Mouse (Mus musculus): ENCODE data around the gene Slc35c1. TPM values are rescaled to one million over a fixed set of nuclear protein-coding genes. Genes with fewer than 3 reads are reported as not detected.
"Not testable (repeated sequence)": the region's sequence is repeated elsewhere in the genome, so short reads cannot be mapped to it uniquely, and the experiment has no call there.

Slc35c1 gene
- total RNA-seq, 2 experiments from 2014 or later: 28.7 to 82.5 TPM

DNA sequence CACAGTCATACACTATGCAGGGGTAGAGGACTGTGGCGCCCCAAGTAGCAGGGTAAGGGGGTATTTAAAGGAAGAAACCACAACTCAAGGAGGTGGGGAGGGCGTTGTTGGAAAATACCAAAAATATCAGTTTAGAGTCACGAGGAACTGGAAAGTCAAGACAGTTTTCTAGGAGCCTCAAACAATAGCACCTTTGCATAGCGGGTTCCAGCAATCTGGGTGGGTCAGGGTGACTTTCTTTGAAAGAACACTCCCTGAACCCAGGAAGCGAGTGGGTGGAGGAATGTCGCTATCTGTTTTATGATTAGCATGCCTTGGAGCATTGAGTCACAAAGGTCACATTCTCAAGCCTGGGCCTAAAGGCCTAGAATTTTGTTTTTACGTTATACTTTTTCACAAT, 16.2 kb upstream of the Slc35c1 start:
- ATAC-seq (ENCODE audit: poor library complexity, severe bottlenecking): not testable (repeated sequence)

DNA sequence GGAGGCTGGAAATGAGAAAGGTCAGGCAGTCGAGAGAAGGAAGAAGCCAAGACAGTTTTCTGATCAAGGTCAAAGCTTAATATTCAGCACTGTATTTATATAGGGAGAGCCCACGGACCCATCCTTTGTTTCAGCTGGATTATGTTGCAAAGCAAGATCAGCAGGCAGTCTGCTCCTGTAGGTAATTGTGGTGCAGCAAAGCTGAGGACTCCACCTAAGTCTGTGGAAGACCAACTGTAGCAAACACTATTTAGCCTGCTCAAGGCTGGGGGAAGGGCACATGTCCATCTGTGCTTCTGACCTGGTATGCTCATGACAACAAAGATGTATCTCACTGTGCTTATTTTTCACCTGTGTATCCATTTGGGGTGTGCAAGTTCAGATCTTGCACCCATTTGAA, 15.4 kb upstream of the Slc35c1 start:
- ATAC-seq (ENCODE audit: poor library complexity, severe bottlenecking): no peak

DNA sequence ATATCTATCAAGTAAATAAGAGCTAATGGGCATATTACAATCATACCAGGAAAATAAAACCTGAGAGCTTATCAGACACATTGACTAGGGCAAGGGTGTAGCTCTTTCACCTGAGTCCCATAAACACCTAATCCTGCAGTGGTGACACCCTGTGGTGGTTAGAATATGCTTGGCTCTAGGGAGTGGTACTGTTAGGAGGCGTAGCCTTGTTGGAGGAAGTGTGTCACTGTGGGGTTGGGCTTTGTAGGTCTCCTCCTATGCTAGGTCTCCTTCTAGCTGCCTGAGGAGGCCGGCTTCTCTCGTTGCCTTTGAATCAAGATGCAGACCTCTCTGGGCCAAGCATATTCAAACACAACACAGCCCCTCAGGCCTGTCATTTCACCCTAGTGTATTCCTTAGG, 14.6 kb upstream of the Slc35c1 start:
- ATAC-seq (ENCODE audit: poor library complexity, severe bottlenecking): peak; percentile 59; the same call in 1 of the 2 replicates

DNA sequence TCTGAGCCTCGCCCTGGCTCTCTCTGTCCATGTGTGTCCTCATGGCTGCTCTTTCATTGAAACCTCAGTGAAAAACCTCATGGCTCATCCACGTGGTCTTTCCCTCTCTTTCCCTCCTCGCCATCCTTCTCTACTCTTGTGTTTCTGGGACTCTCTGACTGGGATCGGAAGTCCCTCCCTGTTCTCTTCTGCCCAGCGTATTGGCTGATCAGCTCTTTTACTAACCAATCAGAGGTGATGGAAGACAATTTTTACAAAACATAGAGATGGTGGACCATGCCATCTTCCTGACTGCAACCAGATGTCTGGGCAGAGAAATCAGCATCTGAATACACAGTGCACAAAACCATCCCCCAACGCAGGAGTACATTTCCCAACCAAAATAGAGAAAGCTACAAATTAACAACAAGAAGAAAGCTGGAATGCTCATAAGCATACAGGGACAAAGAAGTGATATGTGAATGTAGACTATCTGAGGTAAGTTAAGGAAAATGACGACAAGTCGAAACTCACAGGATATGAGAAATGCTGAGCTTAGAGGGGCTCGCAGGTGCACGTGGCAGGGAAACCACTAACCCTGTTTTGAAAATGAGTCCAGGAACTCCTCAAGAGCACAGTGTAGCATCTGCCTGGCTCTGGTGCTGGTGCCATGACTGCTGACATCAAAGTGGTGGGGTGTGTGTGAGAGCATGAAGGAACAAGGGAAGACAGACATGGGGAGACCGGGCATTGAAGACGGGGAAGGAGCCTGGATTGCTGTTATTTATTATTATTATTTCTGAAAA, 11.7 kb upstream of the Slc35c1 start:
- ATAC-seq (ENCODE audit: poor library complexity, severe bottlenecking): no peak

- peak; percentile 80 for ATAC-seq (ENCODE audit: poor library complexity, severe bottlenecking)
Measured at GRCm38 (mm10) chr2:92464690-92465089, 4.4 kb upstream of the Slc35c1 start.

DNA sequence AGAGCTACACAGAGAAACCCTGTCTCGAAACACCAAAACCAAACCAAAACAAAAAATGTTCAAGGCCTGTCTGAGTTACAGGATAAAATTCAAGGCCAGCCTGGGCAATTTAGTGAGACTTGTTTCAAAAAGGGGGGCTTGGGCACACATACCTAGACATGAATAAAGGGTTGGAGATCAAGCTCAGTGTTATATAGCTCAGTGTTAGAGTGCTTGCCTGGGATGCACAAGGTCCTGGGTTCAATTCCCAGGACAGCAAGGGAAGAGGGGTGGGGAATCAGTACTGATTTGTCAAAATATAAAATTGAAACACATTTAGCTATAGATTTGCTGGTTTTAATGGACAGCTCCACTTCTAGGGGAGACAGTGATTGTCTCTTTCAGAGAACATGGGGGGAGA, 877 bp upstream of the Slc35c1 start:
- no peak for ATAC-seq (ENCODE audit: poor library complexity, severe bottlenecking)

DNA sequence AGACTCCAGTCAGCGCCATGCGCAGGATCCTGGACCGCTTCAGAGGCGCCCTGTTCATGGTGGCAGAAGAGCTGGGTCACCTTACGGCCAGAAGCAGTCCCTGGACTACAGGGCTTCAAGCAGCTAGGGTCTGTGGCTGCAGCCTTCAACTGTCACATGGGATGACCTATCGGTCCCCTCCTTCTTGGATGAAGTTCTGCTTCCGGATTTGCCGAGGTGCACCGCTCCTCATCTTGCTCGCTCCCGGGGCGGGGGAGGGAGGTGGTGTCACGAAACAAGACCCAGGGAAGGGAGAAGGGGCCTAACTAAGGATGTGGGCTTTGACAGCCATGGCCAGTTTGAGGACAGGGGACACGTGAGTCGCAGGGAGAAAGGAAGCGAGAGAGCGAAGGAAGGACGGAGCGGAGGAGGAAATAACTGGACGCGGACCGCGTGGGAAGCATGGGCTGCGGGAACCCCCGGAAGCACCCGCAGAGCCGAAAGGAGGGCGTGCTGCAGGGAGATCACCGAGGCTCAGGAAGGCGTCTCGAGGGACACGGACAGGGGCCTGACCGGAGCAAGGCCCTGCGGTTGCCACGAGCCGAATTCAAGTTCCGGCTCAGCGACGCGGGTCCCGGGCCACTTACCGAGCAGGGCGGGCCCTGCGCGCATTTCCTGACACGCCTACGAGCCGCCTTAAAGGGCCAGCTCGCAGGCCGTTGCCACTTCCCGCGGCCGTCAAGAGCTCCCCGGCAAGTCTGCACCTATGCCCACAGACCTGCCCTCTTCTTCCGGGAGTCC, 1.0 kb downstream of the Slc35c1 start:
- ATAC-seq (ENCODE audit: poor library complexity, severe bottlenecking): peak; percentile 85

DNA sequence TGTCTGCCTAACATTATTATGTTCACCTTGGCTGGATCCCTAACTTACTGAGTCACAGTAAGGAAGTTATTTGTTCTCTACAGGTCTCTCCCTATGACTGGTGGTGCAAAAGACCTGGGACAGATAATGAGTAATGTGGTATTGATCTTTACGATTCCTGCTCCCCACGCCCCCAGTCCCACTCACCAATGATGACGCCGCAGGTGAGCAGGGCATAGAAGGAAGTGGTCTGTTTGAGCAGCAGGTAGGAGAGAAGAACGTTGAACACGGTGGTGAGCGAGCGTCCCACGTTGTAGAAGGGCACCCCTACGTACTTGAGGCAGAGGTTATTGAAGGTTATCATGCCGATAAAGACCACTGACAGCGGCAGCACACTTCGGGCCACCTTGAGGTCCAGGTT, 1.9 kb downstream of the Slc35c1 start:
- no peak for ATAC-seq (ENCODE audit: poor library complexity, severe bottlenecking)

GRCm38 (mm10) chr2:92456970-92457530, 3.3 kb downstream of the Slc35c1 start:
- ATAC-seq (ENCODE audit: poor library complexity, severe bottlenecking): no peak

GRCm38 (mm10) chr2:92455704-92456103, 4.6 kb downstream of the Slc35c1 start:
- ATAC-seq (ENCODE audit: poor library complexity, severe bottlenecking): no peak

DNA sequence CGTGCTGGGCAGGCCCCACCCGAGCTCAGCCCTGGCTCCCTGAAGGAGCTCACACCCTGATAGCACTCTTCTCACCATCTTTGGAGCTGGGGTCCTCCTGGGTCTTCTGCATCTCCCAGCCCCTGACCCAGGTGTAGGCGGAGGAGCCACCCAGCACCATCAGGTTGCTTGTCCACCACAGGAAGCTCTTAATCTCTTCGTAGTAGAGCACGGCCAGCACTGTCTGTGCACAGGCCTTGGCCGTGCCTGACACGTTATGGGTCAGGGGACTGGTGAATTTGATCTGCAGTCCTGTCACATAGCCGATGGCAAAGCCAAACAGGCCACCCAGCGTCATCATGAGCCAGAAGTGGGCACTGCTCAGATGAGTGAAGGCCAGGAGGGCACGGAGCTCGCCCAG, 6.2 kb downstream of the Slc35c1 start:
- ATAC-seq (ENCODE audit: poor library complexity, severe bottlenecking): no peak

GRCm38 (mm10) chr2:92451126-92451525, 9.2 kb downstream of the Slc35c1 start:
- ATAC-seq (ENCODE audit: poor library complexity, severe bottlenecking): no peak

GRCm38 (mm10) chr2:92447121-92447740, 13.1 kb downstream of the Slc35c1 start:
- no peak for ATAC-seq (ENCODE audit: poor library complexity, severe bottlenecking)

DNA sequence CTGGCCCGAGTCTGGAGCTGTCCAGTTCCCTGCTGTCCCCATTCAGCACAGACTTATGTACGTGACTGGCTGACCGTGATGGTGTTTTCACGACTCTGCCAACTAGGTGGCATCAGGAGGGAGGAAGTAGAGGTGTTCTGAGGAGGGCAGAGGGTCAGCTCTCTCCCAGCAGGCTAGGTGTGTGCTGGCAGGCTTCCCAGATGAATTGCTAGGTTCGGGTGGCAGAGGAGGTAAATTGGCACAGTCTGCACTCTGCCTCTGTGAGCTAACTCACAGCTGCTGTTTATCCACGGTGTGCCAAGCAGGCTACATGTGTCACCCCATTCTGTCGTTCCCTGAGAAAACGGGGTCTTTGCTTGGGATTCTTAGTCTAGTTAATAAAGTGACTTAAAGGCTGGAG, 13.7 kb downstream of the Slc35c1 start:
- no peak for ATAC-seq (ENCODE audit: poor library complexity, severe bottlenecking)

DNA sequence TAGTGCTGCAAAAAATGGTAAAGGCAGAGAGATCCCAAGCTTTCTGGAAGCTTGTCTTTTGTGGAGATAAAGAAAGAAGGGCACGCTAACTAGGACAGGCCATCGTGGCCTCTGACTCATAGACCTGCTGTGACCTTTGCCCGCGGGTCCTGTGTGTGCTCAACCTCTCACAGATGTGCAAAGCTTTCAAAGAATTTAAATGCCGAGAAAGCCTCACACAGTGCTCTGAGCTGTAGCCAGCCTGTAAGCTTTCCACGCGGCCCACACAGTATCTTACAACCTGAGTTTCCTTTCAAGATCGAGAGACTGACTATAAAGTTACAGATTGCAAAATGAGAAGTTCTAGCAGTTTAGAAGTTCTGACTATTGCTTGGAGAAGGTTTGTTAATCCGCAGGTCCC, 14.4 kb downstream of the Slc35c1 start:
- no peak for ATAC-seq (ENCODE audit: poor library complexity, severe bottlenecking)

DNA sequence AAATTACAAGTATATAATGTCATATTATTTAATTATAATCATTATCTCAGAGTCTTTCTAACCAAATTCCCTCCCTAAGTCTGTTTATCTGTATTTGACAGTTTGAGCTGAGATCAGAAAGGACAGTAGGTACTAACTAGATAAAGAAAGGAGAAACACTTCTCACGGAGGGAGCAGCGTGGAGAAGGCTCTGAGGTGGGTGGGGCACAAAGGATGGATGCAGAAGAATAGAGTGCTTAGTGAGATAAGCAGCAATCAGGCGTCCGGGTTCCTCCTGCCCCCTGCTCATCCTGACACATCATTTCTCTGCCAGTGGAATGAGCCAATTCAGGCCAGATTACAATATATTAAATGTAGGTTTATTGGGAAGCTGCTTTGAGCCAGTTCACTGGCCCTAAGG, 16.0 kb downstream of the Slc35c1 start:
- no peak for ATAC-seq (ENCODE audit: poor library complexity, severe bottlenecking)

DNA sequence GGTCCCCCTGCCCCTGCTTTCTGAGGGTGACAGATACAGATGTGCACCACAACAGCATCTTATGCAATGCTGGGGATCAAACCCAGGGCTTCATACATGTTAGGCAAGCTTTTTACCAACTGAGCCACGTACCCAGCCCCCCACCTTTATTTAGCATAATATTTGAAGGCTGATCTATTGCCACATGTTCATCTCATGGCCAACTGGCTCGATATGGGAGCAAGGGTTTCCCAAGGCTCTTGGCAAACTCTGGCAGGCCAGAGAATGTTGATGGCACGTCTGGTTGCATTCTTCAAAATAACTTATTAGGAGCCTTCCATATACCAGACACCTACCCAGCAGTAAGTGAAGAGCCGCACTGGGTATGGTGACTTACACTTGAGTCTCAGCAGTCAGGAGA, 17.0 kb downstream of the Slc35c1 start:
- ATAC-seq (ENCODE audit: poor library complexity, severe bottlenecking): no peak

DNA sequence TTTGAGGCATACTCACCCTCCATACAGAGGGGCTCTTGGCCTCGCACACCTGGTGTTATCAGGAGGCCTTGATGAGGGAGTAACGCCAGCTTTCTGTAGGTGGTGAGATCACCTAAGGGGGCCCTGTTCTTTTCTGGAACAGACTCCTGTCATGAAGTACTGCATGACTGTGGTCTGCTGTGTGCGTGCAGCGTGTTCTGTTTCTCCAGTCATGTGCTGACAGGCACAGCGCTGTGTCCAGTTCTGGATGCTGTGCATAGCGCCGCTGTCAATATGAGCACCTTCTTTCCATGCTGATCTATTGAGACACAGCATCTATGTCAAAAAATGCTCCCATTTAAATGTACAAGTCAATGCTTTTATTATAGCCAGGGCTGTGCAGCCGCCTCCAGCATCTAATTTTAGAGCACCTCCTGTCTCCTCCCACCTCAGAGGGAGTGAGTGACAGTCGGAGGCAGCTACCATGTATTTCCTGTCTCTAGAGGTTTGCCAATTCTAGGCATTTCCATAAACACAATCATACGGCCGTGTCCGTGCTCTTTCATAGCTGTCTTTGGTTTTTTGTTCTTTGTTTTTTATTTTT, 17.8 kb downstream of the Slc35c1 start:
- ATAC-seq (ENCODE audit: poor library complexity, severe bottlenecking): no peak

DNA sequence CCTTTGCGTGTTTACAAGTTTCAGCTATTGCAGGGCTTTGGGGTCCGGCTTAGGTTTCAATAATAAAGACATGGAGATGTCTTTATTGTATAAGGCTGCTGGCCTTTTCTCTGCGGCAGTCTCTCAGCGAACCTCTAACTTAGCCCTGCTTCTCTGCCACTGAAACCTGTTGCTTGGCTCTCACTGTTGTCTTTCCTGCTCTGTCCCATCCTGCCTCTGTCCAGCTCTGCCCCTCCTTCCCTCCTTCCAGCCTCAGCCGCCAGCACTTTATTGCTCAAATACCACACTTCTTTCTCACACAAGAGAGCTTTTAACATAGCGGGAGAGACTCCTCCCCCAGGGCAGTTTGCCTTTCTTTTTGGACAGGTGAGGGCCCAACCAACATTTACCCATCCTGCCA, 19.9 kb downstream of the Slc35c1 start:
- no peak for ATAC-seq (ENCODE audit: poor library complexity, severe bottlenecking)

DNA sequence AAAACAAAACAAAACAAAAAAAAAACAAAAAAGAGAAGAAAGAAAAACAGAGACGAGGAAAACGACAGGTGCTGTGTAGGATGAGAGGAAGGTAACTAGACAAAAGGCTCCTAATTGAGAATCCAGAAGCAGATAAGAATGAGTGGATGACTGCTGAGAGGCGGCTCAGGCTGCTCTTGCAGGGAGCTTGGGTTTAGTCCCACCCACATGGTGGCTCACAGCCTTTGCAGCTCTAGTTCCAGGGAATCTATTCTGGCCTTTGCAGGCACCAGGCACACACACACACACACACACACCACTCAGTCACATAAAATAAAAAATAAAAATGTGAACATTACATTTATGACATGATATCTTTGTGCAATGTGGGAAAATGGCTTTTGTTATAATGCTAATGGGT, 21.8 kb downstream of the Slc35c1 start:
- no peak for ATAC-seq (ENCODE audit: poor library complexity, severe bottlenecking)

GRCm38 (mm10) chr2:92437875-92438274, 22.5 kb downstream of the Slc35c1 start:
- ATAC-seq (ENCODE audit: poor library complexity, severe bottlenecking): peak; percentile 40
